Mouse (Mus musculus) midbrain, embryonic 15.5 days (tissue): ENCODE results near the gene Tcea3. TPM values are rescaled to one million over a fixed set of nuclear protein-coding genes. Genes with fewer than 3 reads are reported as not detected.

Experiments used
- ATAC-seq: fragments of 200-750 bp; cut with Nextera tagmentation; replicated peaks from 2 replicates; pipeline ENCODE4 v1.8.0; 2017; ENCODE audit warnings: moderate TSS enrichment
- H3K27ac ChIP-seq: fragments of 300-500 bp; sonication (generic); 2 replicates; pipeline ENCODE4 v1.5.1; 2015; ENCODE audit warnings: mild to moderate bottlenecking, inconsistent platforms
- H3K27me3 ChIP-seq: fragments of 300-500 bp; sonication (generic); replicated peaks from 2 replicates; pipeline ENCODE4 v1.6.1; 2015; ENCODE audit warnings: inconsistent platforms
- H3K36me3 ChIP-seq: fragments of 300-500 bp; sonication (generic); replicated peaks from 2 replicates; pipeline ENCODE4 v1.6.1; 2015; ENCODE audit warnings: inconsistent platforms
- H3K4me1 ChIP-seq: fragments of 300-500 bp; sonication (generic); 2 replicates; pipeline ENCODE4 v1.6.1; 2015; ENCODE audit warnings: inconsistent platforms
- H3K4me2 ChIP-seq: fragments of 300-500 bp; sonication (generic); 2 replicates; pipeline ENCODE4 v1.6.1; 2015; ENCODE audit warnings: inconsistent platforms, mild to moderate bottlenecking, moderate library complexity
- H3K4me3 ChIP-seq: fragments of 300-500 bp; sonication (generic); 2 replicates; pipeline ENCODE4 v1.5.1; 2015; ENCODE audit warnings: mild to moderate bottlenecking, inconsistent platforms
- H3K9ac ChIP-seq: fragments of 300-500 bp; sonication (generic); 2 replicates; pipeline ENCODE4 v1.6.1; 2015; ENCODE audit warnings: mild to moderate bottlenecking, inconsistent platforms
- H3K9me3 ChIP-seq: fragments of 300-500 bp; sonication (generic); 2 replicates; pipeline ENCODE4 v1.6.1; 2016; ENCODE audit warnings: inconsistent platforms
- WGBS: fragments of 180-500 bp; shearing (Covaris S2); methylation state at CpG from one replicate; pipeline ENCODE4 v1.1.7; 2015; ENCODE audit warnings: mixed read lengths; 5-methylcytosine and 5-hydroxymethylcytosine counted together
- polyA plus RNA-seq: library from polyadenylated mRNA; unstranded; fragments of >200 nt; fragmentation: Nextera tagmentation; extraction: Ambion mirVana; gene quantifications from 2 replicates; pipeline ENCODE4 v1.2.1, GENCODE M21; 2015

The Tcea3 gene
- polyA plus RNA-seq, 1 experiment from 2014 or later, result 1.8 TPM

- Histone ChIP-seq H3K9ac (peak overlapping the region; percentile 20), H3K27ac (peak overlapping the region; percentile 65), H3K27me3 (0 out of 2 replicates have a peak, but pooled peaks cover 4% of the 10 kb centered on the region), H3K4me2 (peak overlapping the region; percentile 24), H3K4me3 (no peak overlapping the region), H3K9me3 (no peaks in the 10 kb centered on the region), H3K4me1 (peaks cover 22% of the 10 kb centered on the region), H3K36me3 (no peaks in the 10 kb centered on the region)
- 12% methylated on average over 18 of the region's 18 CpGs for WGBS
- no peak for ATAC-seq
These were observed 28.8 kb upstream of the Tcea3 start for GRCm38 (mm10) chr4:136218595-136219214.

- Histone ChIP-seq H3K4me1 (peaks cover 31% of the 10 kb centered on the region), H3K27me3 (0 out of 2 replicates have a peak, but pooled peaks cover 4% of the 10 kb centered on the region), H3K36me3 (no peaks in the 10 kb centered on the region), H3K4me2 (no peak overlapping the region), H3K27ac (no peak overlapping the region), H3K9ac (no peak overlapping the region), H3K9me3 (no peaks in the 10 kb centered on the region), H3K4me3 (no peak overlapping the region)
- ATAC-seq, result no peak
- 16% methylated on average over 17 of the region's 17 CpGs for WGBS
These were observed 27.3 kb upstream of the Tcea3 start for GRCm38 (mm10) chr4:136220133-136220775.

- Histone ChIP-seq H3K9me3 (no peaks in the 10 kb centered on the region), H3K27ac (peak overlapping the region; percentile 73), H3K4me2 (no peak overlapping the region), H3K27me3 (0 out of 2 replicates have a peak, but pooled peaks cover 4% of the 10 kb centered on the region), H3K4me1 (peaks cover 23% of the 10 kb centered on the region), H3K9ac (no peak overlapping the region), H3K36me3 (no peaks in the 10 kb centered on the region), H3K4me3 (no peak overlapping the region)
- peak; percentile 81 for ATAC-seq
- 45% methylated on average over 13 of the region's 13 CpGs for WGBS
These were observed 23.8 kb upstream of the Tcea3 start for GRCm38 (mm10) chr4:136223549-136224239.

GRCm38 (mm10) chr4:136224240-136224559 is 23.3 kb upstream of the Tcea3 start:
- no peak overlapping the region for H3K9ac ChIP-seq
- ATAC-seq, result peak; percentile 50; the same call in 1 of the 2 replicates
- H3K27ac ChIP-seq, result peak overlapping the region; percentile 73
- no peak overlapping the region for H3K4me2 ChIP-seq
- 0 out of 2 replicates have a peak, but pooled peaks cover 4% of the 10 kb centered on the region for H3K27me3 ChIP-seq
- H3K4me1 ChIP-seq, result peaks cover 19% of the 10 kb centered on the region
- no peaks in the 10 kb centered on the region for H3K36me3 ChIP-seq
- H3K4me3 ChIP-seq, result no peak overlapping the region
- H3K9me3 ChIP-seq, result no peaks in the 10 kb centered on the region
- 45% methylated on average over 5 of the region's 5 CpGs for WGBS

- 81% methylated on average over 23 of the region's 23 CpGs for WGBS
These were observed 22.7 kb upstream of the Tcea3 start for GRCm38 (mm10) chr4:136224677-136225460.

GRCm38 (mm10) chr4:136227408-136227807 is 20.1 kb upstream of the Tcea3 start:
- no peaks in the 10 kb centered on the region for H3K27me3 ChIP-seq
- H3K9me3 ChIP-seq, result no peaks in the 10 kb centered on the region
- H3K9ac ChIP-seq, result no peak overlapping the region
- 76% methylated on average over 7 of the region's 7 CpGs for WGBS
- ATAC-seq, result no peak
- no peak overlapping the region for H3K4me3 ChIP-seq
- no peaks in the 10 kb centered on the region for H3K36me3 ChIP-seq
- peaks cover 15% of the 10 kb centered on the region for H3K4me1 ChIP-seq
- no peak overlapping the region for H3K4me2 ChIP-seq
- no peak overlapping the region for H3K27ac ChIP-seq

More at GRCm38 (mm10) chr4:136224677-136225460, 22.7 kb upstream of the Tcea3 start:
- no peaks in the 10 kb centered on the region for H3K36me3 ChIP-seq
- H3K9me3 ChIP-seq, result no peaks in the 10 kb centered on the region
- 0 out of 2 replicates have a peak, but pooled peaks cover 4% of the 10 kb centered on the region for H3K27me3 ChIP-seq
- H3K4me3 ChIP-seq, result no peak overlapping the region
- no peak for ATAC-seq
- H3K4me1 ChIP-seq, result peaks cover 19% of the 10 kb centered on the region
- H3K27ac ChIP-seq, result peak overlapping the region; percentile 73
- H3K9ac ChIP-seq, result no peak overlapping the region
- H3K4me2 ChIP-seq, result no peak overlapping the region

GRCm38 (mm10) chr4:136228640-136229039 is 18.9 kb upstream of the Tcea3 start:
- ATAC-seq, result no peak
- no peak overlapping the region for H3K9ac ChIP-seq
- H3K27ac ChIP-seq, result no peak overlapping the region
- H3K4me3 ChIP-seq, result no peak overlapping the region
- WGBS, result 84% methylated on average over 5 of the region's 5 CpGs
- no peak overlapping the region for H3K4me2 ChIP-seq
- no peaks in the 10 kb centered on the region for H3K36me3 ChIP-seq
- no peaks in the 10 kb centered on the region for H3K27me3 ChIP-seq
- peaks cover 9% of the 10 kb centered on the region for H3K4me1 ChIP-seq
- H3K9me3 ChIP-seq, result no peaks in the 10 kb centered on the region

- no peak overlapping the region for H3K4me3 ChIP-seq
- H3K27me3 ChIP-seq, result peaks cover 18% of the 10 kb centered on the region
- no peaks in the 10 kb centered on the region for H3K36me3 ChIP-seq
- H3K9ac ChIP-seq, result no peak overlapping the region
- H3K4me2 ChIP-seq, result no peak overlapping the region
- H3K4me1 ChIP-seq, result no peaks in the 10 kb centered on the region
- no peaks in the 10 kb centered on the region for H3K9me3 ChIP-seq
- no peak for ATAC-seq
- H3K27ac ChIP-seq, result no peak overlapping the region
- 33% methylated on average over 13 of the region's 13 CpGs for WGBS
These were observed 8.9 kb upstream of the Tcea3 start for GRCm38 (mm10) chr4:136238669-136239068.

- ATAC-seq, result no peak
- WGBS, result 79% methylated on average over 9 of the region's 9 CpGs
- H3K36me3 ChIP-seq, result no peaks in the 10 kb centered on the region
- H3K27me3 ChIP-seq, result peaks cover 18% of the 10 kb centered on the region
- no peak overlapping the region for H3K27ac ChIP-seq
- no peak overlapping the region for H3K9ac ChIP-seq
- H3K4me2 ChIP-seq, result no peak overlapping the region
- no peaks in the 10 kb centered on the region for H3K4me1 ChIP-seq
- H3K4me3 ChIP-seq, result no peak overlapping the region
- no peaks in the 10 kb centered on the region for H3K9me3 ChIP-seq
These were observed 8.4 kb upstream of the Tcea3 start for GRCm38 (mm10) chr4:136239111-136239510.

- Histone ChIP-seq H3K9me3 (no peaks in the 10 kb centered on the region), H3K27me3 (peaks cover 18% of the 10 kb centered on the region), H3K4me1 (no peaks in the 10 kb centered on the region), H3K4me2 (no peak overlapping the region), H3K9ac (no peak overlapping the region), H3K4me3 (no peak overlapping the region), H3K27ac (no peak overlapping the region), H3K36me3 (no peaks in the 10 kb centered on the region)
- 16% methylated on average over 8 of the region's 8 CpGs for WGBS
- no peak for ATAC-seq
These were observed 7.9 kb upstream of the Tcea3 start for GRCm38 (mm10) chr4:136239622-136240021.

GRCm38 (mm10) chr4:136240123-136240522 is 7.4 kb upstream of the Tcea3 start:
- Histone ChIP-seq H3K27me3 (peaks cover 20% of the 10 kb centered on the region), H3K4me3 (no peak overlapping the region), H3K9me3 (no peaks in the 10 kb centered on the region), H3K4me2 (no peak overlapping the region), H3K27ac (no peak overlapping the region), H3K4me1 (no peaks in the 10 kb centered on the region), H3K9ac (no peak overlapping the region), H3K36me3 (no peaks in the 10 kb centered on the region)
- no peak for ATAC-seq
- 74% methylated on average over 14 of the region's 14 CpGs for WGBS

- Histone ChIP-seq H3K4me1 (no peaks in the 10 kb centered on the region), H3K27ac (no peak overlapping the region), H3K4me3 (no peak overlapping the region), H3K9me3 (no peaks in the 10 kb centered on the region), H3K4me2 (no peak overlapping the region), H3K27me3 (peaks cover 27% of the 10 kb centered on the region), H3K36me3 (no peaks in the 10 kb centered on the region), H3K9ac (no peak overlapping the region)
- ATAC-seq, result no peak; the same call in 1 of the 2 replicates
- WGBS, result 30% methylated on average over 8 of the region's 8 CpGs
These were observed 6.6 kb upstream of the Tcea3 start for GRCm38 (mm10) chr4:136240955-136241354.
